Mouse (Mus musculus): ENCODE data around the gene Gm11939. TPM values are rescaled to one million over a fixed set of nuclear protein-coding genes. Genes with fewer than 3 reads are reported as not detected.
A peak's percentile ranks its signal among the peaks of the same experiment; 100 is the strongest.

Gene Gm11939
- polyA plus RNA-seq, 1 experiment from 2014 or later: not detected

- ATAC-seq (ENCODE audit: insufficient number of reproducible peaks, insufficient read depth, low FRiP score, low read depth): peak; percentile 65; the same call in 1 of the 2 replicates
- Histone ChIP-seq H3K27ac (ENCODE audit: low read length) (no peak overlapping the region), H3K9ac (replicated peaks; ENCODE audit: low read depth, low read length) (no peak overlapping the region), H3K9me3 (ENCODE audit: control insufficient read depth, low read depth, low read length) (no peaks in the 10 kb centered on the region), H3K4me2 (replicated peaks; ENCODE audit: low read depth, low read length) (peak overlapping the region; percentile 30; the same call in 1 of the 2 replicates), H3K27me3 (ENCODE audit: control insufficient read depth, insufficient read depth, low read length) (no peaks in the 10 kb centered on the region), H3K36me3 (ENCODE audit: control insufficient read depth, insufficient read depth, low read length) (no peaks in the 10 kb centered on the region), H3K4me3 (ENCODE audit: low read depth, low read length) (no peak overlapping the region), H3K4me1 (ENCODE audit: control insufficient read depth, insufficient read depth, low read length) (no peaks in the 10 kb centered on the region)
- 3% methylated on average over 7 of the region's 7 CpGs for WGBS
These were observed 14.8 kb upstream of the Gm11939 start for GRCm38 (mm10) chr11:99574106-99574505.

GRCm38 (mm10) chr11:99573164-99573563 is 13.9 kb upstream of the Gm11939 start:
- Histone ChIP-seq H3K4me3 (ENCODE audit: low read depth, low read length) (no peak overlapping the region), H3K36me3 (ENCODE audit: control insufficient read depth, insufficient read depth, low read length) (no peaks in the 10 kb centered on the region), H3K4me2 (replicated peaks; ENCODE audit: low read depth, low read length) (no peak overlapping the region), H3K4me1 (ENCODE audit: control insufficient read depth, insufficient read depth, low read length) (no peaks in the 10 kb centered on the region), H3K9me3 (ENCODE audit: control insufficient read depth, low read depth, low read length) (no peaks in the 10 kb centered on the region), H3K27me3 (ENCODE audit: control insufficient read depth, insufficient read depth, low read length) (no peaks in the 10 kb centered on the region), H3K9ac (replicated peaks; ENCODE audit: low read depth, low read length) (no peak overlapping the region), H3K27ac (ENCODE audit: low read length) (no peak overlapping the region)
- 58% methylated on average over 4 of the region's 4 CpGs for WGBS
- ATAC-seq (ENCODE audit: insufficient number of reproducible peaks, insufficient read depth, low FRiP score, low read depth): no peak

DNA sequence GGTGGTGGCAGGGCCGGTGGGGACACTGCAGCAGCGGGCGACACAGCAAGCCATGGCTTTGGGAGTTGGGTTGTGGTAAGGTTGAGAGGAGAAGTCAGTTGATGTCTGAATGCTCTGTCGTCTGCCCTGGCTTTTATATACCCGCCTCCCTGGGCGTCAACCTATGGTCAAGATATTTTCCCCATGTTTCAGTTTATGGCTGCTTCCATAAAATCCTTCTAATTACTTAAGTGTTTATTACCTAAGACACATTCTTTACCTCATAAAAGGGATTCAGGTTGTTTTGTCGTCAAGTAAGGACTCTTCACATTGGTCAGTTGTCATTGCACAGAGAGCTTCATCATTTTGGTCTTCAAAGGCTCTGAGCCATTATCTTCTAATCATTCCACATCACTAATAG is 7.3 kb upstream of the Gm11939 start, which contains the start of gene Krtap3-1:
TSS of gene Krtap3-1 (minus strand) at position 101 of the 400 bp plus-strand sequence.
- H3K9ac ChIP-seq (replicated peaks; ENCODE audit: low read depth, low read length): no peak within 1 kb of the TSS
- no peak within 1 kb of the TSS for H3K4me3 ChIP-seq (ENCODE audit: low read depth, low read length)
- H3K27me3 ChIP-seq (ENCODE audit: control insufficient read depth, insufficient read depth, low read length): no peaks in the 10 kb centered on the region
- no peaks in the 10 kb centered on the region for H3K36me3 ChIP-seq (ENCODE audit: control insufficient read depth, insufficient read depth, low read length)
- no peak within 1 kb of the TSS for H3K27ac ChIP-seq (ENCODE audit: low read length)
- no peaks in the 10 kb centered on the region for H3K4me1 ChIP-seq (ENCODE audit: control insufficient read depth, insufficient read depth, low read length)
- H3K4me2 ChIP-seq (replicated peaks; ENCODE audit: low read depth, low read length): no peak within 1 kb of the TSS
- ATAC-seq (ENCODE audit: insufficient number of reproducible peaks, insufficient read depth, low FRiP score, low read depth): no peak
- WGBS: 93% methylated on average over 7 of the region's 7 CpGs
- no peaks in the 10 kb centered on the region for H3K9me3 ChIP-seq (ENCODE audit: control insufficient read depth, low read depth, low read length)

- WGBS: 83% methylated on average over 6 of the region's 6 CpGs
- H3K4me1 ChIP-seq (ENCODE audit: control insufficient read depth, insufficient read depth, low read length): no peaks in the 10 kb centered on the region
- no peak overlapping the region for H3K27ac ChIP-seq (ENCODE audit: low read length)
- H3K4me3 ChIP-seq (ENCODE audit: low read depth, low read length): no peak overlapping the region
- H3K27me3 ChIP-seq (ENCODE audit: control insufficient read depth, insufficient read depth, low read length): no peaks in the 10 kb centered on the region
- no peak for ATAC-seq (ENCODE audit: insufficient number of reproducible peaks, insufficient read depth, low FRiP score, low read depth)
- H3K9ac ChIP-seq (replicated peaks; ENCODE audit: low read depth, low read length): no peak overlapping the region
- no peaks in the 10 kb centered on the region for H3K9me3 ChIP-seq (ENCODE audit: control insufficient read depth, low read depth, low read length)
- no peak overlapping the region for H3K4me2 ChIP-seq (replicated peaks; ENCODE audit: low read depth, low read length)
- H3K36me3 ChIP-seq (ENCODE audit: control insufficient read depth, insufficient read depth, low read length): no peaks in the 10 kb centered on the region
These were observed 3.3 kb upstream of the Gm11939 start for GRCm38 (mm10) chr11:99562580-99562979.

DNA sequence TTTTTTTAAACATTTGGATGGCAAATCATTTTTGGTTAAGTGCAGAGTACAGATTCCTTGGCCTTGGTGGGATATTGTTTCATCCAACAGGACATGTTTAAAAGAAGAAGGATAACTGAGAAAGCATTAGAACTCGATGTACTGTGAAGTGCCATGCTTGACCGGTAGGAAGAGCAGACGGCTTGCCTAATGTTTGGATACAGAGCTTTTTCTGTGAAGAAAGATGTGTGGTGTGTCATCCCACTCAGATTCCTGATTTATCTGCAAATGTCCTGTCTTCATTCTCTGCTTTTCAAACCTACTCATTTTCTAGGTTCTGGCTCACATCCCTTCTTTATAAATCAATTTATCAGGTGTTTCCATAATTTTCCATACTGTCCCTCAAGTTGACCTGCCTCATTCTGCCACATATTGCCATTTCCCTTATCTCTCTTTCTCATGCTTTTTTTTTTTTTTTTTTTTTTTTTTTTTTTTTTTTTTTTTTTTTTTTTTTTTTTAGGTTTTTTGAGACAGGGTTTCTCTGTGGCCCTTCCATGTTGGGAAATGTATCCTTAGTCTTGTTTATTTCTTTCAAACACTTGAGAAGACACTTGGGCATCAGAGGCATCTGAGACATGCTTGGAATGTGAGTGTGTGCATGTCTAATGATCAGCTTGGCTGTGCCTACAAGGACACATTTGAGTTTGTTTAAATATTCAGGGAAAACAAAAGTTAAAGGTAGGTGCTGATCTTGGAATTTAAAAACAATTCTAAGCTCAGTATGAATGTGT is 1.1 kb downstream of the Gm11939 start:
- Histone ChIP-seq H3K27ac (ENCODE audit: low read length) (no peak overlapping the region), H3K27me3 (ENCODE audit: control insufficient read depth, insufficient read depth, low read length) (no peaks in the 10 kb centered on the region), H3K36me3 (ENCODE audit: control insufficient read depth, insufficient read depth, low read length) (no peaks in the 10 kb centered on the region), H3K4me3 (ENCODE audit: low read depth, low read length) (no peak overlapping the region), H3K4me2 (replicated peaks; ENCODE audit: low read depth, low read length) (no peak overlapping the region), H3K4me1 (ENCODE audit: control insufficient read depth, insufficient read depth, low read length) (no peaks in the 10 kb centered on the region), H3K9ac (replicated peaks; ENCODE audit: low read depth, low read length) (no peak overlapping the region), H3K9me3 (ENCODE audit: control insufficient read depth, low read depth, low read length) (no peaks in the 10 kb centered on the region)
- no peak for ATAC-seq (ENCODE audit: insufficient number of reproducible peaks, insufficient read depth, low FRiP score, low read depth)
- WGBS: 61% methylated on average over 3 of the region's 3 CpGs

DNA sequence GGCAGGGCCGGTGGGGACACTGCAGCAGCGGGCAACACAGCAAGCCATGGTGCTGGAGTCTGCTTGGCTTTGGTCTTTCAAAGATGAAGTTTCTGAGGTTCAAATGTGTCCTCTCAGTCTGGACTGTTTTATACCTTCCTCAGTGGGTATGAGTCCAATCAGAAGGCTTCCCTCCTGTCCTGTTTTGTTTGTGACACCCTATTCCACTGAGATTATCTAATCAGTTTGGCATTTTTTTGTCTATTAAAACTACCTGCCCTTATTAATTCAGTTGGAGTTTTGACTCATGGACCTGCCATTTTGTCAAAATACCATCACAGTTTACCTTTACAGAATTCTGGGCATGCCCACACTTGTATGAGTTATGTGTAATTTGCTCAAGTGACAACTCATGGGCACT is 2.5 kb downstream of the Gm11939 start, which contains the start of gene Krtap3-2:
TSS of gene Krtap3-2 (minus strand) at position 101 of the 400 bp plus-strand sequence.
- no peak for ATAC-seq (ENCODE audit: insufficient number of reproducible peaks, insufficient read depth, low FRiP score, low read depth)
- 73% methylated on average over 2 of the region's 2 CpGs for WGBS

DNA sequence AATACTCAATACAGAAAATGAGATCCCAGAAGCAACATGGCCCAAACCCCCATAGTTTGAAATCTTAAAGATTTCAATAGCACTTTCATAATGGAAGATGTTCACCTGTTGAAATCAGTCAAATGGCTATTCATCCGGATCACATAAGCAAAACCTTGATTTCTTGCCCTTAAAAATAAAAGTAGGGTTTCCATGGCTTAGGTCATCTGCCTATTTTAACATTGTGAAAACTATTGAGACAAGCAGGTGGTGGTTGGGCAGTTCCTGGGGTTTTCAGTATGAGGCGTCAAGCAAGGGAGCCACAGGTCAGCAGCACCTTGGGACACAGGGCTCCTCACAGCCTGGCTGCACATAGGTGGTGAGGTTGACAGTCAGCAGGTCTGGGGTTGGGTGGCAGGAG is 3.1 kb downstream of the Gm11939 start:
- Histone ChIP-seq H3K27ac (ENCODE audit: low read length) (no peak overlapping the region), H3K36me3 (ENCODE audit: control insufficient read depth, insufficient read depth, low read length) (no peaks in the 10 kb centered on the region), H3K4me3 (ENCODE audit: low read depth, low read length) (no peak overlapping the region), H3K27me3 (ENCODE audit: control insufficient read depth, insufficient read depth, low read length) (no peaks in the 10 kb centered on the region), H3K4me2 (replicated peaks; ENCODE audit: low read depth, low read length) (no peak overlapping the region), H3K9ac (replicated peaks; ENCODE audit: low read depth, low read length) (no peak overlapping the region), H3K4me1 (ENCODE audit: control insufficient read depth, insufficient read depth, low read length) (no peaks in the 10 kb centered on the region), H3K9me3 (ENCODE audit: control insufficient read depth, low read depth, low read length) (no peaks in the 10 kb centered on the region)
- ATAC-seq (ENCODE audit: insufficient number of reproducible peaks, insufficient read depth, low FRiP score, low read depth): no peak
- 85% methylated on average over 2 of the region's 2 CpGs for whole genome bisulfite sequencing

More for the DNA sequence above, 2.5 kb downstream of the Gm11939 start, which contains the start of gene Krtap3-2:
- Histone ChIP-seq H3K9me3 (ENCODE audit: control insufficient read depth, low read depth, low read length) (no peaks in the 10 kb centered on the region), H3K4me2 (replicated peaks; ENCODE audit: low read depth, low read length) (no peak within 1 kb of the TSS), H3K4me1 (ENCODE audit: control insufficient read depth, insufficient read depth, low read length) (no peaks in the 10 kb centered on the region), H3K4me3 (ENCODE audit: low read depth, low read length) (no peak within 1 kb of the TSS), H3K27ac (ENCODE audit: low read length) (no peak within 1 kb of the TSS), H3K36me3 (ENCODE audit: control insufficient read depth, insufficient read depth, low read length) (no peaks in the 10 kb centered on the region), H3K9ac (replicated peaks; ENCODE audit: low read depth, low read length) (no peak within 1 kb of the TSS), H3K27me3 (ENCODE audit: control insufficient read depth, insufficient read depth, low read length) (no peaks in the 10 kb centered on the region)

GRCm38 (mm10) chr11:99550765-99551164 is 8.5 kb downstream of the Gm11939 start, which contains the start of gene Krtap3-3:
Gene Krtap3-3 (minus strand): TSS chr11:99550865.
- no peak within 1 kb of the TSS for H3K4me3 ChIP-seq (ENCODE audit: low read depth, low read length)
- no peak within 1 kb of the TSS for H3K27ac ChIP-seq (ENCODE audit: low read length)
- no peak for ATAC-seq (ENCODE audit: insufficient number of reproducible peaks, insufficient read depth, low FRiP score, low read depth)
- H3K4me2 ChIP-seq (replicated peaks; ENCODE audit: low read depth, low read length): no peak within 1 kb of the TSS
- no peaks in the 10 kb centered on the region for H3K27me3 ChIP-seq (ENCODE audit: control insufficient read depth, insufficient read depth, low read length)
- WGBS: 70% methylated on average over 4 of the region's 4 CpGs
- H3K36me3 ChIP-seq (ENCODE audit: control insufficient read depth, insufficient read depth, low read length): no peaks in the 10 kb centered on the region
- H3K9me3 ChIP-seq (ENCODE audit: control insufficient read depth, low read depth, low read length): no peaks in the 10 kb centered on the region
- no peaks in the 10 kb centered on the region for H3K4me1 ChIP-seq (ENCODE audit: control insufficient read depth, insufficient read depth, low read length)
- no peak within 1 kb of the TSS for H3K9ac ChIP-seq (replicated peaks; ENCODE audit: low read depth, low read length)
